Mouse (Mus musculus): ENCODE data around the gene Olfr836.
"Not testable (repeated sequence)": the region's sequence is repeated elsewhere in the genome, so short reads cannot be mapped to it uniquely, and the experiment has no call there.

Olfr836 gene

GRCm38 (mm10) chr9:19120082-19120481 is at the start of gene Olfr836:
TSS of gene Olfr836 (plus strand) at chr9:19120382.
- DNase-seq (ENCODE audit: low spot score), result no peak

GRCm38 (mm10) chr9:19084986-19085385 is 35.2 kb upstream of the Olfr836 start:
- no peak for DNase-seq (ENCODE audit: low spot score)

- not testable (repeated sequence) for DNase-seq (ENCODE audit: low spot score)
These were observed 27.1 kb upstream of the Olfr836 start for GRCm38 (mm10) chr9:19092889-19093753.

- DNase-seq (ENCODE audit: low spot score), result no peak
These were observed 22.9 kb upstream of the Olfr836 start for GRCm38 (mm10) chr9:19097286-19097685.

- no peak for DNase-seq (ENCODE audit: low spot score)
These were observed 15.8 kb downstream of the Olfr836 start, which contains the start of gene Olfr837 for GRCm38 (mm10) chr9:19136017-19136416. TSS of gene Olfr837 (plus strand) at chr9:19136317.

Measured in ovary, postnatal 14 days (tissue).